Mouse (Mus musculus) lung, adult 2 months (tissue): Measurements from ENCODE around the gene Cit.

ENCODE experiments used
- CTCF ChIP-seq: fragments of 200-500 bp; IDR thresholded peaks from 2 replicates; pipeline ENCODE4 v1.5.1; 2011; ENCODE audit warnings: mild to moderate bottlenecking, low read length, control low read depth; ENCODE audit not compliant: insufficient read depth
- POLR2A ChIP-seq: fragments of 200-500 bp; IDR thresholded peaks from 2 replicates; pipeline ENCODE4 v1.6.1; 2011; ENCODE audit warnings: low read depth, mild to moderate bottlenecking, control low read depth, low read length, borderline replicate concordance; ENCODE audit errors: extremely low read depth

DNA sequence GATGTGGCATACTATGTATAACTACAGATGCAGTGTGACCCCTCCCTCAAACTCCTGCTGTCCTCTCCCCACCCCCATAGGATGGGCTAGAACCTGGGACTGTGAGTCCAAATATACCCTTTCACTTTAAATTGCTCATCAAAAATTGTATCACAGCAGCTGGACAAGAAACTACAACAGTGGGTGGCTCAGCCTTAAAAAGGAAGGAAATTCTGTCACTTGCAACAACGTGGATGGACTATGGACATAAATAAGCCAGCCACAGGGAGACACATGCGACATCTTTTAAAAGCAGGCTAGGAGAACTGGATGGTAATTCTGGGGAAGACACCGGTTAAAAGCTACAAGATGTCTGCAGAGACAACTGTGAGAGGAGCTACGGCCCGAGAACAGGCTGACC is 171.5 kb downstream of the Cit start:
- no peak for TF ChIP-seq CTCF
- no peak for TF ChIP-seq POLR2A
